Mouse (Mus musculus) A20 (cell line): ENCODE results near the gene Mbd3l2.
"Not testable (repeated sequence)": the region's sequence is repeated elsewhere in the genome, so short reads cannot be mapped to it uniquely, and the experiment has no call there.

Experiments used
- DNase-seq: peaks from one replicate; pipeline ENCODE4 v3.0.0-alpha.2; 2011; ENCODE audit warnings: low read depth, low spot score

Mbd3l2 gene

DNA sequence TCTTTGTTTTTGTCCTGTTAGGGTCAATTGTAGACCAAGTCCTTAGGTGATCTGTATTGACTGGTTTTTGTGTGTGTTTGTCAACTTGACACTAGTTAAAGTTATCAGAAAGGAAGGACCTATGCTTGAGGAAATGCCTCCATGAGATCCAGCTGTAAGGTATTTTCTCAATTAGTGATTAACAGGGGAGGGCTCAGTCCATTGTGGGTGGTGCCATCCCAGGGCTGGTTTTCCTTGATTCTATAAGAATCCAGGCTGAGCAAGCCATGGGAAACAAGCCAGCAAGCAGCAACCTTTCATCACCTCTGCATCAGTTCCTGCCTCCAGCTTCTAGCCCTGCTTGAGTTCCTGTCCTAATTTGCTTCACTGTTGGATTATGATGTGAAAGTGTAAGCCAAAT, at the start of gene Mbd3l2:
Gene Mbd3l2, plus strand, starts transcription at position 301 of the 400 bp plus-strand sequence.
- no peak for DNase-seq

DNA sequence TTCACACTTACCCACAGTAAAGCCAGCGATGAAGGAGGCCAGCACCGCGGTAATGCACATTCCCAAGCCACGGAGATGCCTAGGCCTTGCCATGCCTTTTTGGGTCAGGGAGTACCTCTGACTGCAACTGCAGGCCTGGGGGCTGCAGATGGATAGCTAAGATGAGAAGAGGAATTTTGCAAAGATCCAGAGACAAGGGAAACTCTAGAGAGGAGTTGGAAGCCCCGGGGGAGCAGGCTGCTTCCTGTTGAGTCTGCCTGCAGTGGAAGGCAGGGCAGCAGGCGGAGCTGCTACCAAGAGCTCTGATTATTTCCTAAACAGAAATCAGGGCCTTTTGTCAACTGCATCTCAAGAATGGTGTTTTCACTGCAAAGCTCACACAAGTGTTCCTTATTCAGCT, 44.7 kb upstream of the Mbd3l2 start:
- DNase-seq, result no peak

DNA sequence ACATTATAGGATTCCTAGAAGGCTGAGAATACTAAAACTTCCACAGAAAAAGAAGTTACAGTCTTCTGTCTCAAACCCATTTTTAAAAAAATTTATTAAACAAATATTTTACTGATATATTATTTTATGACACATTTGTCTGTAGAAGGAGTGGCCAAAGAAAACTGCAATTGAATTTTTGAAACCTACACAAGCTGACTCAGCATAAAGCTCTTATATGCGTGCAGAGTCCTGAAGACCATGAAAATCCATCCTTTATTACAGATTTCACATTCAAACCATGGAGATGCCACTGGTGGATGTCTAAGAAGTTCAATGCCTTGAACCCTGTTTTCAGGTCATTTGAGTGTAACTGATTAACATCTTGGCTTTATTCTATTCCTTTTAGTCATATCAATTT, 30.8 kb upstream of the Mbd3l2 start:
- DNase-seq, result no peak

DNA sequence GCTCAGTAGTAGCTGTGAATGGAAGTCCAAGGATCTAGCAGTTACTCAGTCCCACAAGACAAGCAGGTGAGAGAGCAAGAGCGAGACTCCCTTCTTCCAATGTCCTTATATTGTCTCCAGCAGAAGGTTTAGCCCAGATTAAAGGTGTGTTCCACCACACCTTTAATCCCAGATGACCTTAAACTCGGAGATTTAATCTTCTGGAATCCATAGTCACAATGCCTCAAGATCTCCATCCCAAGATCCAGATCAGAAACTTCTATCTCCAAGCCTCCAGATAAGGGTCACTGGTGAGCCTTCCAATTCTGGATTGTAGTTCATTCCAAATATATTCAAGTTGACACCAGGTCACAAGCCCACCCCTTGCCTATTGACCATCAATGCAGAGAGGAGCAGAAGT, 27.6 kb upstream of the Mbd3l2 start, which contains the start of gene Naalad2:
Gene Naalad2, minus strand, starts transcription at position 101 of the 400 bp plus-strand sequence.
- DNase-seq, result not testable (repeated sequence)

DNA sequence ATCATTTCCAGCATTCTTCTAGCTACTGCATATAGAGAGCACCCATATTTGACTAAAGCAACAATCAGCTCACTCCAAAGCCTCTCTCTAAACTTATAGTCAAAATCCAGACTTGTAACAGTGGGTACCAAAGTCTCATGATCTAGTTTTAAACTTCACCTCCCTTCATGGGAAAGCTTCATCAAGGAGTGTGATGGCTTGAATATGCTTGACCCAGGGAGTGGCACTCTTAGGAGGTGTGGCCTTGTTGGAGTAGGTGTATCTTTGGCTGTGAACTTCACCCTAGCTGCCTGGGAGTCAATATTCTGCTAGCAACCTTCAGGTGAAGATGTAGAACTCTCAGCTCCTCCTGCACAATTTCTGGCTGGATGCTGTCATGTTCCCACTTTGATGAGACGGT, 26.3 kb upstream of the Mbd3l2 start, which contains the start of gene Ubtfl1:
Gene Ubtfl1, plus strand, starts transcription at position 301 of the 400 bp plus-strand sequence.
- DNase-seq, result no peak

DNA sequence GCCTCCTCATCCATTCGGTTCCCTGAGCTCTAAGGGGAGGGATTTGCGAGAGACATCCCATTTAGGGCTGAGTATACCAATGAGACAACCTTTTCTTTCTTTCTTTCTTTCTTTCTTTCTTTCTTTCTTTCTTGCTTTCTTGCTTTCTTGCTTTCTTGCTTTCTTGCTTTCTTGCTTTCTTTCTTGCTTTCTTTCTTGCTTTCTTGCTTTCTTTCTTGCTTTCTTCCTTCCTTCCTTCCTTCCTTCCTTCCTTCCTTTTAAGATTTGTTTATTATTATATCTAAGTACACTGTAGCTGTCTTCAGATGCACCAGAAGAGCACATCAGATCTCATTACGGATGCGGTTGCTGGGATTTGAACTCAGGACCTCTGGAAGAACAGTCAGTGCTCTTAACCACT, 18.1 kb upstream of the Mbd3l2 start:
- DNase-seq, result not testable (repeated sequence)

DNA sequence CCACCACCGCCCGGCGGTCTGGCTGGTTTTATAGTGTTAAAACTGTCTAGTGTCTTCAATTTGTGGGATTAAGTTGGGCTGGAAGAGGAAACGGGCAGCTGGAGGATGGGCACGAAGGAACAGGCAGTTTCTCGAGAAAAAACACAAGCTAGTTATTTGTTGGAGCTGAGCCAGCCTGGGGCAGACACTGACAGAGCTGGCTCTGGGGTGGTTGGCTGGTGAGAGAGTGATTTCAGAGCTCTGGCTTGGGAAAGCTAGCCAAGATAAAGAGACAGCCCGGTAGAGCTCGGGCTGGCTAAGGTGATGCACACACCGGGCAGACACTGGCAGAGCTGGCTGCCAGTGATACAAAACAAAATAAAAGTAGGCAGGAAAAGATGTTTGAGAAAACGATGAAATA, 1.2 kb downstream of the Mbd3l2 start:
- no peak for DNase-seq

DNA sequence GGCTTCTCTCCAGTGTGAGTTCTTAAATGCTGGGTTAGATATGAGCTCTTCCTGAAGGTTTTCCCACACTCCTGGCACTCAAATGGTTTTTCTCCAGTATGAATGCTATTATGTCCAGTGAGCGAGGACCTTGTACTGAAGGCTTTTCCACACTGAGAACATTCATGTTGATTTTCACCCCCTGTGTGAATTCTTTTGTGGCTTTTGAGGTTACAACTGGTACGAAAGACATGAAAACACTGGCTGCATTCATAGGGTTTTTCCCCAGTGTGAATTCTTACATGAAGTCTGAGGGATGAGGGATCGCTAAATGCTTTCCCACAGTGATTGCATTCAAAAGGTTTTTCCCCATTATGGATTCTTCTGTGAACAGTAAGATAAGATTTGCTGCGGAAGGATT, 26.1 kb downstream of the Mbd3l2 start:
- DNase-seq, result no peak

DNA sequence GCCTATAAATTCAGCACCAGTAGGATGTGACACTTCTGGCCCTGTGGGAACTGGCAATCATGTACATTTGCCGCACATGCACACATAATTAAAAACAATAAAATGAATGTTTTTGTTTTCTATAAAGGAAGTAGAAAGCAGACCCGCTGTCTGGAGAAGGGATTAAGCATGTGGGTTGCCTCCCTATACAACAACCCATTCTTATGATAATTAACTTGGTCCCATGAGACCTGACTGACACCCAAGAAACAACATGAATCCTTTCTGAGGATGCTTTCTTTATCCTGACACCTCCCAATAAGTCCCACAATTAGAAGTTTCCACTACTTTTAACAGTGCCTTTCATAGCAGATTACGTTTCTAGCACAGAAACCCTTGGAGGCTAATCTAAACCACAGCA, 36.9 kb downstream of the Mbd3l2 start:
- no peak for DNase-seq

DNA sequence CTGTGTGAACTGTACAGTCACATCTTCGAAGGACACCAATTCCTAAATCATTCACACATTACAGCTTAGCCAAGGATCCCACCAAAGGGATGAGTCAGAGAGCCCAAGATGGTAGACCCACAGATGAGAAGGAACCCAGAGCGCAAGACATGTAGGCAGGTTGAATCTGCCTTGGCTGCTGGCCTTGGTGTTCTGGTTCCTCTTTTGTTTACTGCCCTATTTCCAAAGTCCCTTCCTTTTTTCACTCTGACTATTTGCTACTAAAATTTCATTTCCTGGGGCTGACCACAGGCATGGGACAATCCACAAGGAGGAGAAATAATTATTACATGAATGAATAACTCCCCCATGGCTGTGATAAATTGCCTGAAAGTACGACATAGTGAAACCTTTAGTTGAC, 37.6 kb downstream of the Mbd3l2 start:
- peak; percentile 3 for DNase-seq

DNA sequence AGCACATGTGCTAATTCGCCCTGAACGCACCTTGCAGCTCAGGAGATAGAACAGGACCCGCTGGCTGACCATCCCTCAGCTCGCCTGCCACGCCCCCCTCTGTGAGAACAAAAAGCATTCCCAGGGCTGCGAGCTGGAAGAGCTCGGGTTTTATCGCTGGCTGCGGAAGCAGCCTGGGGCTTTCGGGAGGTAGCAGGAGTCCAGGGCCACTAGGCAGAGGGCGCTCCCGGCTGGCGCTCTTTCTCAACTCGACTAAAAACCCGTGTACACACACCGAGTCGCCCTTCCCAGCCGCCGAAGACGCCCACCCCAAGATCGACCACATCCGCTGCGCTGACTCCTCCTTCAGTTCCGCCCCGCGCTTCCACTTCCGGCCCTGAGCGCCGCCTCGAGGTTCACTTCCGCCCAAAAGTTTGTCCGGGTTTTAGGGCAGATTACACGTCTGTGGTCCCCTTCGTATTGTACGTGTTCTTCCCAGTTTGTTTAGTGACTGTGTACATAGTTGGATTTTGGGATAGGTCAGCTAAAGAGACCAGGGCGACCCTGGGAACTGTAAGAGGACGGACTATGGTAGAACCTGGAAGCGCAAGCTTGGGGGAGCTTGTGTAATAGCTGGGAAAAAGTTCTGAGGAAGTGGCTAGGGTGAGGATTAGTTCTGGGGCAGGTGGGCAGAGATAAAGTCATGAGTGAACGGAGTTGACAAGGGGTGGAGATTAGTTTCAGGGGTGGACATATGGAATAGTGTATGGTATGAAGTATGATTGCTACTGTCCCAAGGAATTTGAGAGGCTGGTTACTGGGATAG, 43.1 kb downstream of the Mbd3l2 start:
- DNase-seq, result no peak

DNA sequence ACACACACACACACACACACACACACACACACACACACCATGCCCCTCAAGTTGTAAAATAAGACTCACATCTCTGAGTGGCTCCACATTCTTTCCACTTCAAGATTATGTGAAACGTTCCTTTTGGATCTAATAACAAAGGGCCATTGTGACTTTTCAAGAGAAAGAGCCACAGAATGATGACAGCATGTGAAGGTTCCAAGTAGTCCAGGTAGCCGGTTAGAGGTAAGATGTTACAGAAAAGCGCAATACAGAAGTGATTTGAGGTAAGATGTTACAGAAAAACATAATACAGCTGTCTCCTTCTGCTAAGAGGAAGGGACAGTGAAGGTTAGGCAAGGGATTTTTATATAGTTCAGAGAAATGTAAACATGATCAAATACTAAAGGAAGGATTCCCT, 47.7 kb downstream of the Mbd3l2 start, which contains the start of the genes Zfp558 and Mbd3l1:
Gene Zfp558, minus strand, starts transcription at position 101 of the 400 bp plus-strand sequence.
Gene Mbd3l1, plus strand, starts transcription at position 192 of the 400 bp plus-strand sequence.
- DNase-seq, result no peak
